Mouse (Mus musculus): Measurements from ENCODE around the gene Cbx7. TPM values are rescaled to one million over a fixed set of nuclear protein-coding genes. Genes with fewer than 3 reads are reported as not detected.
"Not testable (repeated sequence)": the region's sequence is repeated elsewhere in the genome, so short reads cannot be mapped to it uniquely, and the experiment has no call there.

The Cbx7 gene
- polyA plus RNA-seq, 1 experiment from 2014 or later: 1.1 TPM

GRCm38 (mm10) chr15:79918485-79918884 lies 52.4 kb downstream of the Cbx7 start:
- Histone ChIP-seq H3K9ac (ENCODE audit: low read depth, low read length) (no peak overlapping the region), H3K27ac (ENCODE audit: low read depth, low read length) (no peak overlapping the region), H3K4me2 (no peak overlapping the region), H3K4me3 (ENCODE audit: low read depth, low read length) (no peak overlapping the region), H3K9me3 (replicated peaks; ENCODE audit: control insufficient read depth, low read length) (no peaks in the 10 kb centered on the region), H3K27me3 (ENCODE audit: control insufficient read depth, insufficient read depth, low read length) (no peaks in the 10 kb centered on the region), H3K36me3 (ENCODE audit: control insufficient read depth, insufficient read depth, low read length) (no peaks in the 10 kb centered on the region), H3K4me1 (ENCODE audit: control insufficient read depth, insufficient read depth, low read length) (no peaks in the 10 kb centered on the region)
- ATAC-seq (replicated peaks; ENCODE audit: insufficient number of reproducible peaks, low FRiP score, low TSS enrichment): no peak
- WGBS (ENCODE audit: insufficient replicate concordance): 82% methylated on average over 16 of the region's 16 CpGs

GRCm38 (mm10) chr15:79917111-79917720 lies 53.7 kb downstream of the Cbx7 start:
- H3K9ac ChIP-seq (ENCODE audit: low read depth, low read length): no peak overlapping the region
- no peaks in the 10 kb centered on the region for H3K36me3 ChIP-seq (ENCODE audit: control insufficient read depth, insufficient read depth, low read length)
- WGBS (ENCODE audit: insufficient replicate concordance): 88% methylated on average over 14 of the region's 14 CpGs
- H3K9me3 ChIP-seq (replicated peaks; ENCODE audit: control insufficient read depth, low read length): no peaks in the 10 kb centered on the region
- H3K27me3 ChIP-seq (ENCODE audit: control insufficient read depth, insufficient read depth, low read length): no peaks in the 10 kb centered on the region
- ATAC-seq (replicated peaks; ENCODE audit: insufficient number of reproducible peaks, low FRiP score, low TSS enrichment): no peak
- no peak overlapping the region for H3K27ac ChIP-seq (ENCODE audit: low read depth, low read length)
- no peak overlapping the region for H3K4me2 ChIP-seq
- H3K4me1 ChIP-seq (ENCODE audit: control insufficient read depth, insufficient read depth, low read length): no peaks in the 10 kb centered on the region
- no peak overlapping the region for H3K4me3 ChIP-seq (ENCODE audit: low read depth, low read length)

GRCm38 (mm10) chr15:79916150-79916549 lies 54.8 kb downstream of the Cbx7 start:
- Histone ChIP-seq H3K4me2 (no peak overlapping the region), H3K36me3 (ENCODE audit: control insufficient read depth, insufficient read depth, low read length) (no peaks in the 10 kb centered on the region), H3K4me3 (ENCODE audit: low read depth, low read length) (no peak overlapping the region), H3K4me1 (ENCODE audit: control insufficient read depth, insufficient read depth, low read length) (no peaks in the 10 kb centered on the region), H3K9ac (ENCODE audit: low read depth, low read length) (no peak overlapping the region), H3K27ac (ENCODE audit: low read depth, low read length) (no peak overlapping the region), H3K27me3 (ENCODE audit: control insufficient read depth, insufficient read depth, low read length) (no peaks in the 10 kb centered on the region), H3K9me3 (replicated peaks; ENCODE audit: control insufficient read depth, low read length) (no peaks in the 10 kb centered on the region)
- no peak for ATAC-seq (replicated peaks; ENCODE audit: insufficient number of reproducible peaks, low FRiP score, low TSS enrichment)
- 65% methylated on average over 5 of the region's 5 CpGs for WGBS (ENCODE audit: insufficient replicate concordance)

- H3K27ac ChIP-seq (ENCODE audit: low read depth, low read length): no peak overlapping the region
- no peaks in the 10 kb centered on the region for H3K9me3 ChIP-seq (replicated peaks; ENCODE audit: control insufficient read depth, low read length)
- no peak overlapping the region for H3K4me3 ChIP-seq (ENCODE audit: low read depth, low read length)
- no peak overlapping the region for H3K4me2 ChIP-seq
- no peaks in the 10 kb centered on the region for H3K4me1 ChIP-seq (ENCODE audit: control insufficient read depth, insufficient read depth, low read length)
- ATAC-seq (replicated peaks; ENCODE audit: insufficient number of reproducible peaks, low FRiP score, low TSS enrichment): no peak
- no peaks in the 10 kb centered on the region for H3K27me3 ChIP-seq (ENCODE audit: control insufficient read depth, insufficient read depth, low read length)
- H3K9ac ChIP-seq (ENCODE audit: low read depth, low read length): no peak overlapping the region
- no peaks in the 10 kb centered on the region for H3K36me3 ChIP-seq (ENCODE audit: control insufficient read depth, insufficient read depth, low read length)
- WGBS (ENCODE audit: insufficient replicate concordance): 87% methylated on average over 3 of the region's 3 CpGs
These were observed 56.6 kb downstream of the Cbx7 start for GRCm38 (mm10) chr15:79914357-79914756.

GRCm38 (mm10) chr15:79913761-79914346 lies 57.1 kb downstream of the Cbx7 start:
- Histone ChIP-seq H3K9me3 (replicated peaks; ENCODE audit: control insufficient read depth, low read length) (no peaks in the 10 kb centered on the region), H3K4me2 (no peak overlapping the region), H3K27me3 (ENCODE audit: control insufficient read depth, insufficient read depth, low read length) (no peaks in the 10 kb centered on the region), H3K36me3 (ENCODE audit: control insufficient read depth, insufficient read depth, low read length) (no peaks in the 10 kb centered on the region), H3K9ac (ENCODE audit: low read depth, low read length) (no peak overlapping the region), H3K27ac (ENCODE audit: low read depth, low read length) (no peak overlapping the region), H3K4me1 (ENCODE audit: control insufficient read depth, insufficient read depth, low read length) (no peaks in the 10 kb centered on the region), H3K4me3 (ENCODE audit: low read depth, low read length) (no peak overlapping the region)
- no peak for ATAC-seq (replicated peaks; ENCODE audit: insufficient number of reproducible peaks, low FRiP score, low TSS enrichment)
- 72% methylated on average over 6 of the region's 6 CpGs for WGBS (ENCODE audit: insufficient replicate concordance)

- no peaks in the 10 kb centered on the region for H3K4me1 ChIP-seq (ENCODE audit: control insufficient read depth, insufficient read depth, low read length)
- H3K36me3 ChIP-seq (ENCODE audit: control insufficient read depth, insufficient read depth, low read length): no peaks in the 10 kb centered on the region
- no peak overlapping the region for H3K27ac ChIP-seq (ENCODE audit: low read depth, low read length)
- no peak overlapping the region for H3K4me2 ChIP-seq
- H3K27me3 ChIP-seq (ENCODE audit: control insufficient read depth, insufficient read depth, low read length): peaks cover 7% of the 10 kb centered on the region; the same call in 1 of the 2 replicates
- no peak overlapping the region for H3K9ac ChIP-seq (ENCODE audit: low read depth, low read length)
- ATAC-seq (replicated peaks; ENCODE audit: insufficient number of reproducible peaks, low FRiP score, low TSS enrichment): no peak
- no peak overlapping the region for H3K4me3 ChIP-seq (ENCODE audit: low read depth, low read length)
- H3K9me3 ChIP-seq (replicated peaks; ENCODE audit: control insufficient read depth, low read length): no peaks in the 10 kb centered on the region
- WGBS (ENCODE audit: insufficient replicate concordance): 79% methylated on average over 8 of the region's 8 CpGs
These were observed 59.6 kb downstream of the Cbx7 start for GRCm38 (mm10) chr15:79911339-79911738.

- ATAC-seq (replicated peaks; ENCODE audit: insufficient number of reproducible peaks, low FRiP score, low TSS enrichment); H3K9me3 ChIP-seq (replicated peaks; ENCODE audit: control insufficient read depth, low read length); H3K4me2 ChIP-seq; H3K9ac ChIP-seq (ENCODE audit: low read depth, low read length); H3K27ac ChIP-seq (ENCODE audit: low read depth, low read length); H3K4me1 ChIP-seq (ENCODE audit: control insufficient read depth, insufficient read depth, low read length); H3K4me3 ChIP-seq (ENCODE audit: low read depth, low read length); H3K27me3 ChIP-seq (ENCODE audit: control insufficient read depth, insufficient read depth, low read length); H3K36me3 ChIP-seq (ENCODE audit: control insufficient read depth, insufficient read depth, low read length): not testable (repeated sequence)
- WGBS (ENCODE audit: insufficient replicate concordance): 70% methylated on average over 1 of the region's 1 CpGs
These were observed 60.1 kb downstream of the Cbx7 start for GRCm38 (mm10) chr15:79910812-79911211.

- ATAC-seq (replicated peaks; ENCODE audit: insufficient number of reproducible peaks, low FRiP score, low TSS enrichment); H3K4me3 ChIP-seq (ENCODE audit: low read depth, low read length); H3K36me3 ChIP-seq (ENCODE audit: control insufficient read depth, insufficient read depth, low read length); H3K4me1 ChIP-seq (ENCODE audit: control insufficient read depth, insufficient read depth, low read length); H3K27ac ChIP-seq (ENCODE audit: low read depth, low read length); H3K27me3 ChIP-seq (ENCODE audit: control insufficient read depth, insufficient read depth, low read length); H3K9ac ChIP-seq (ENCODE audit: low read depth, low read length); H3K9me3 ChIP-seq (replicated peaks; ENCODE audit: control insufficient read depth, low read length); H3K4me2 ChIP-seq: not testable (repeated sequence)
- 81% methylated on average over 3 of the region's 3 CpGs for WGBS (ENCODE audit: insufficient replicate concordance)
These were observed 61.9 kb downstream of the Cbx7 start for GRCm38 (mm10) chr15:79909006-79909405.

- no peak for ATAC-seq (replicated peaks; ENCODE audit: insufficient number of reproducible peaks, low FRiP score, low TSS enrichment)
- H3K27me3 ChIP-seq (ENCODE audit: control insufficient read depth, insufficient read depth, low read length): peaks cover 7% of the 10 kb centered on the region; the same call in 1 of the 2 replicates
- no peak overlapping the region for H3K9ac ChIP-seq (ENCODE audit: low read depth, low read length)
- no peak overlapping the region for H3K4me2 ChIP-seq
- H3K27ac ChIP-seq (ENCODE audit: low read depth, low read length): no peak overlapping the region
- no peaks in the 10 kb centered on the region for H3K36me3 ChIP-seq (ENCODE audit: control insufficient read depth, insufficient read depth, low read length)
- H3K9me3 ChIP-seq (replicated peaks; ENCODE audit: control insufficient read depth, low read length): no peaks in the 10 kb centered on the region
- H3K4me1 ChIP-seq (ENCODE audit: control insufficient read depth, insufficient read depth, low read length): no peaks in the 10 kb centered on the region
- WGBS (ENCODE audit: insufficient replicate concordance): 40% methylated on average over 14 of the region's 14 CpGs
- H3K4me3 ChIP-seq (ENCODE audit: low read depth, low read length): no peak overlapping the region
These were observed 64.1 kb downstream of the Cbx7 start for GRCm38 (mm10) chr15:79906855-79907254.
